Mouse (Mus musculus): Measurements from ENCODE around the gene BC017158. TPM values are rescaled to one million over a fixed set of nuclear protein-coding genes. Genes with fewer than 3 reads are reported as not detected.
"Not testable (repeated sequence)": the region's sequence is repeated elsewhere in the genome, so short reads cannot be mapped to it uniquely, and the experiment has no call there.

The BC017158 gene
- 23.8 and 24.9 TPM in 2 replicates for polyA plus RNA-seq (2014; fragmentation: Nextera tagmentation; extraction: Ambion mirVana)

- DNase-seq (ENCODE audit: low spot score): peak; percentile 77
- 2% methylated on average over 47 of the region's 47 CpGs for WGBS
- peak within 1 kb of the TSS; percentile 92 for H3K9ac ChIP-seq (ENCODE audit: low read length)
Observed at GRCm38 (mm10) chr7:128297617-128298480, at the start of gene BC017158. TSS of gene BC017158 (minus strand) at chr7:128298170.

GRCm38 (mm10) chr7:128346991-128347390 is 49.0 kb upstream of the BC017158 start:
- no peak overlapping the region for H3K4me3 ChIP-seq (ENCODE audit: low read depth, low read length)
- no peak for ATAC-seq (replicated peaks; ENCODE audit: low FRiP score)
- H3K27me3 ChIP-seq (ENCODE audit: control insufficient read depth, insufficient read depth, low read length): no peaks in the 10 kb centered on the region
- H3K9ac ChIP-seq (ENCODE audit: low read length): no peak overlapping the region
- no peaks in the 10 kb centered on the region for H3K9me3 ChIP-seq (ENCODE audit: control insufficient read depth, low read length)
- no peak overlapping the region for H3K27ac ChIP-seq (ENCODE audit: low read depth, low read length)
- WGBS: 75% methylated on average over 8 of the region's 8 CpGs
- H3K4me2 ChIP-seq (ENCODE audit: low read depth, low read length, severe bottlenecking): no peak overlapping the region
- no peaks in the 10 kb centered on the region for H3K36me3 ChIP-seq (ENCODE audit: control insufficient read depth, insufficient read depth, low read length)
- no peaks in the 10 kb centered on the region for H3K4me1 ChIP-seq (replicated peaks; ENCODE audit: control insufficient read depth, insufficient read depth, low read length)
- no peak for DNase-seq (ENCODE audit: low spot score)

More at GRCm38 (mm10) chr7:128297617-128298480, at the start of gene BC017158:
- Histone ChIP-seq H3K4me1 (replicated peaks; ENCODE audit: control insufficient read depth, insufficient read depth, low read length) (peaks cover 3% of the 10 kb centered on the region; the same call in 1 of the 2 replicates), H3K9me3 (ENCODE audit: control insufficient read depth, low read length) (no peaks in the 10 kb centered on the region), H3K27ac (ENCODE audit: low read depth, low read length) (peak within 1 kb of the TSS; percentile 37; the same call in 1 of the 2 replicates), H3K27me3 (ENCODE audit: control insufficient read depth, insufficient read depth, low read length) (no peaks in the 10 kb centered on the region), H3K36me3 (ENCODE audit: control insufficient read depth, insufficient read depth, low read length) (no peaks in the 10 kb centered on the region), H3K4me3 (ENCODE audit: low read depth, low read length) (peak within 1 kb of the TSS; percentile 83), H3K4me2 (ENCODE audit: low read depth, low read length, severe bottlenecking) (peak within 1 kb of the TSS; percentile 84)
- ATAC-seq (replicated peaks; ENCODE audit: low FRiP score): peak; percentile 55

- Histone ChIP-seq H3K4me1 (replicated peaks; ENCODE audit: control insufficient read depth, insufficient read depth, low read length) (no peaks in the 10 kb centered on the region), H3K9ac (ENCODE audit: low read length) (no peak overlapping the region), H3K4me2 (ENCODE audit: low read depth, low read length, severe bottlenecking) (no peak overlapping the region), H3K4me3 (ENCODE audit: low read depth, low read length) (no peak overlapping the region), H3K27ac (ENCODE audit: low read depth, low read length) (no peak overlapping the region), H3K9me3 (ENCODE audit: control insufficient read depth, low read length) (no peaks in the 10 kb centered on the region), H3K27me3 (ENCODE audit: control insufficient read depth, insufficient read depth, low read length) (no peaks in the 10 kb centered on the region), H3K36me3 (ENCODE audit: control insufficient read depth, insufficient read depth, low read length) (no peaks in the 10 kb centered on the region)
- ATAC-seq (replicated peaks; ENCODE audit: low FRiP score) (no peak), DNase-seq (ENCODE audit: low spot score) (no peak)
- 82% methylated on average over 2 of the region's 2 CpGs for WGBS
Observed at GRCm38 (mm10) chr7:128346522-128346921, 48.6 kb upstream of the BC017158 start.

- Histone ChIP-seq H3K9me3 (ENCODE audit: control insufficient read depth, low read length) (no peaks in the 10 kb centered on the region), H3K27ac (ENCODE audit: low read depth, low read length) (no peak overlapping the region), H3K4me3 (ENCODE audit: low read depth, low read length) (no peak overlapping the region), H3K36me3 (ENCODE audit: control insufficient read depth, insufficient read depth, low read length) (no peaks in the 10 kb centered on the region), H3K4me2 (ENCODE audit: low read depth, low read length, severe bottlenecking) (no peak overlapping the region), H3K27me3 (ENCODE audit: control insufficient read depth, insufficient read depth, low read length) (no peaks in the 10 kb centered on the region), H3K9ac (ENCODE audit: low read length) (no peak overlapping the region), H3K4me1 (replicated peaks; ENCODE audit: control insufficient read depth, insufficient read depth, low read length) (no peaks in the 10 kb centered on the region)
- DNase-seq (ENCODE audit: low spot score) (peak; percentile 47), ATAC-seq (replicated peaks; ENCODE audit: low FRiP score) (no peak)
- WGBS: 83% methylated on average over 6 of the region's 6 CpGs
Observed at GRCm38 (mm10) chr7:128345691-128346090, 47.7 kb upstream of the BC017158 start.

GRCm38 (mm10) chr7:128344928-128345653 is 47.1 kb upstream of the BC017158 start:
- no peaks in the 10 kb centered on the region for H3K9me3 ChIP-seq (ENCODE audit: control insufficient read depth, low read length)
- no peaks in the 10 kb centered on the region for H3K36me3 ChIP-seq (ENCODE audit: control insufficient read depth, insufficient read depth, low read length)
- no peak overlapping the region for H3K4me3 ChIP-seq (ENCODE audit: low read depth, low read length)
- no peak overlapping the region for H3K9ac ChIP-seq (ENCODE audit: low read length)
- 71% methylated on average over 6 of the region's 6 CpGs for WGBS
- no peak overlapping the region for H3K27ac ChIP-seq (ENCODE audit: low read depth, low read length)
- H3K27me3 ChIP-seq (ENCODE audit: control insufficient read depth, insufficient read depth, low read length): no peaks in the 10 kb centered on the region
- DNase-seq (ENCODE audit: low spot score) (peak; percentile 81), ATAC-seq (replicated peaks; ENCODE audit: low FRiP score) (no peak)
- no peak overlapping the region for H3K4me2 ChIP-seq (ENCODE audit: low read depth, low read length, severe bottlenecking)
- H3K4me1 ChIP-seq (replicated peaks; ENCODE audit: control insufficient read depth, insufficient read depth, low read length): no peaks in the 10 kb centered on the region

GRCm38 (mm10) chr7:128344488-128344887 is 46.5 kb upstream of the BC017158 start:
- no peak for ATAC-seq (replicated peaks; ENCODE audit: low FRiP score)
- H3K9me3 ChIP-seq (ENCODE audit: control insufficient read depth, low read length): no peaks in the 10 kb centered on the region
- 83% methylated on average over 7 of the region's 7 CpGs for WGBS
- no peak overlapping the region for H3K9ac ChIP-seq (ENCODE audit: low read length)
- H3K4me1 ChIP-seq (replicated peaks; ENCODE audit: control insufficient read depth, insufficient read depth, low read length): no peaks in the 10 kb centered on the region
- no peak overlapping the region for H3K4me3 ChIP-seq (ENCODE audit: low read depth, low read length)
- H3K27me3 ChIP-seq (ENCODE audit: control insufficient read depth, insufficient read depth, low read length): no peaks in the 10 kb centered on the region
- peak; percentile 26 for DNase-seq (ENCODE audit: low spot score)
- H3K36me3 ChIP-seq (ENCODE audit: control insufficient read depth, insufficient read depth, low read length): no peaks in the 10 kb centered on the region
- H3K4me2 ChIP-seq (ENCODE audit: low read depth, low read length, severe bottlenecking): no peak overlapping the region
- H3K27ac ChIP-seq (ENCODE audit: low read depth, low read length): no peak overlapping the region

GRCm38 (mm10) chr7:128342691-128343090 is 44.7 kb upstream of the BC017158 start:
- WGBS: 90% methylated on average over 7 of the region's 10 CpGs
- not testable (repeated sequence) for H3K36me3 ChIP-seq (ENCODE audit: control insufficient read depth, insufficient read depth, low read length); H3K4me3 ChIP-seq (ENCODE audit: low read depth, low read length); ATAC-seq (replicated peaks; ENCODE audit: low FRiP score); H3K27ac ChIP-seq (ENCODE audit: low read depth, low read length); H3K27me3 ChIP-seq (ENCODE audit: control insufficient read depth, insufficient read depth, low read length); H3K4me1 ChIP-seq (replicated peaks; ENCODE audit: control insufficient read depth, insufficient read depth, low read length); H3K4me2 ChIP-seq (ENCODE audit: low read depth, low read length, severe bottlenecking); H3K9ac ChIP-seq (ENCODE audit: low read length); DNase-seq (ENCODE audit: low spot score); H3K9me3 ChIP-seq (ENCODE audit: control insufficient read depth, low read length)

- not testable (repeated sequence) for H3K4me3 ChIP-seq (ENCODE audit: low read depth, low read length); ATAC-seq (replicated peaks; ENCODE audit: low FRiP score); H3K36me3 ChIP-seq (ENCODE audit: control insufficient read depth, insufficient read depth, low read length); H3K4me1 ChIP-seq (replicated peaks; ENCODE audit: control insufficient read depth, insufficient read depth, low read length); H3K4me2 ChIP-seq (ENCODE audit: low read depth, low read length, severe bottlenecking); H3K27ac ChIP-seq (ENCODE audit: low read depth, low read length); H3K9me3 ChIP-seq (ENCODE audit: control insufficient read depth, low read length); H3K27me3 ChIP-seq (ENCODE audit: control insufficient read depth, insufficient read depth, low read length); H3K9ac ChIP-seq (ENCODE audit: low read length)
- 80% methylated on average over 9 of the region's 9 CpGs for WGBS
- DNase-seq (ENCODE audit: low spot score): peak; percentile 20
Observed at GRCm38 (mm10) chr7:128340321-128340720, 42.4 kb upstream of the BC017158 start.

Measured in forebrain, embryonic 11.5 days (tissue).